Mouse (Mus musculus): ENCODE results near the gene Bckdk. TPM values are rescaled to one million over a fixed set of nuclear protein-coding genes. Genes with fewer than 3 reads are reported as not detected.

Gene Bckdk
- total and polyA plus RNA-seq, 3 experiments = 32.6 to 126 TPM; not detected in 1

DNA sequence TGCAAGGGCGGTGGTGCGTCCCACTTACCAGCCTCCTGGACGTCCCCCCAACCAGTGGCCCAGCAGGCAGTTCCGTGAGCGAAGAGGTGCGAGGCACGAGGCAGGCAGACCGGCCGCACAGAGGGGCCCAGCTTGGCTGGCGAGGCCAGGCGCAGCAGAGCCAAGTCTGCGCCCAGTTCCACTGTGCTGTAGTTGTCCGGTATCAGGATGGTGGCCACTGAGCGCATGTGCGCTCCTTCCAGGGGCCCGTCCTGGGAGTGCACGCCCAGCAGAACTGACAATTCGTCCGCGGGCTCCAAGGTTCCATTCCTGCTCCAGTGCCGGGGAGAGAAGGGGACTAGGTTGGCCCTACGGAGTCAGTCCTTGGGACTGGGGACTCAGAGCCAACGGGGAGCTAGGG is 40.7 kb downstream of the Bckdk start (continued):
- TF ChIP-seq RCOR1 (IDR thresholded peaks at IDR 0.05; ENCODE audit: low read depth, low read length) = no peak
- TF ChIP-seq SIN3A (IDR thresholded peaks at IDR 0.05; ENCODE audit: low read length) = no peak

GRCm38 (mm10) chr7:127946470-127947023 is 42.7 kb downstream of the Bckdk start, which contains the start of gene Prss36:
Prss36 (minus strand) TSS chr7:127946725.
- TF ChIP-seq MEF2A (IDR thresholded peaks at IDR 0.05; ENCODE audit: extremely low read depth, insufficient replicate concordance, low read depth, low read length, poor library complexity, severe bottlenecking) (no peak), MXI1 (IDR thresholded peaks at IDR 0.05; ENCODE audit: low read depth, low read length) (no peak), BHLHE40 (IDR thresholded peaks at IDR 0.05; ENCODE audit: borderline replicate concordance, low read depth, low read length) (no peak), JUND (IDR thresholded peaks at IDR 0.05; ENCODE audit: low read depth, low read length) (no peak), TBP (IDR thresholded peaks at IDR 0.05; ENCODE audit: low read depth, low read length) (no peak), HCFC1 (IDR thresholded peaks at IDR 0.05; ENCODE audit: low read depth, low read length) (no peak), E2F4 (IDR thresholded peaks at IDR 0.05; ENCODE audit: borderline replicate concordance, low read depth, low read length) (no peak), SIN3A (IDR thresholded peaks at IDR 0.05; ENCODE audit: low read length) (no peak), POLR2A (IDR thresholded peaks at IDR 0.05; ENCODE audit: control insufficient read depth in 1 of 2, insufficient read depth in 1 of 2, low read depth in 1 of 2, low read length in 2 of 2, poor library complexity in 1 of 2) (no peak), KAT2A (conservative IDR thresholded peaks at IDR 0.05; ENCODE audit: low read depth, low read length) (no peak), POLR2AphosphoS2 (IDR thresholded peaks at IDR 0.05; ENCODE audit: low read length) (no peak), RAD21 (IDR thresholded peaks at IDR 0.05; ENCODE audit: low read depth, low read length) (no peak)
- Histone ChIP-seq H3K4me3 (ENCODE audit: control insufficient read depth in 1 of 2, insufficient read depth in 1 of 2, low read depth in 2 of 2, low read length in 2 of 2) (no peak within 1 kb of the TSS), H3K9ac (ENCODE audit: control insufficient read depth, low read depth, low read length, poor library complexity, severe bottlenecking) (no peak within 1 kb of the TSS), H3K36me3 (ENCODE audit: control insufficient read depth in 1 of 2, insufficient read depth in 2 of 2, low read length in 2 of 2) (no peaks in the 10 kb centered on the region), H3K4me1 (ENCODE audit: control insufficient read depth in 1 of 2, insufficient read depth in 2 of 2, low read length in 2 of 2) (no peaks in the 10 kb centered on the region), H3K79me2 (ENCODE audit: control insufficient read depth, insufficient read depth, low read length, poor library complexity) (no peaks in the 10 kb centered on the region), H3K9me3 (replicated peaks; ENCODE audit: insufficient read depth, low read length) (no peaks in the 10 kb centered on the region), H3K27ac (ENCODE audit: control insufficient read depth, low read depth, low read length) (no peak within 1 kb of the TSS), H3K27me3 (ENCODE audit: control insufficient read depth in 1 of 2, insufficient read depth in 2 of 2, low read length in 2 of 2) (peaks cover 17 to 19% of the 10 kb centered on the region in 2 experiments)
- no peak for DNase-seq (ENCODE audit: low read depth, low spot score)

- Histone ChIP-seq H3K4me3 (ENCODE audit: control insufficient read depth in 1 of 2, insufficient read depth in 1 of 2, low read depth in 2 of 2, low read length in 2 of 2) (no peak overlapping the region), H3K27ac (ENCODE audit: control insufficient read depth, low read depth, low read length) (no peak overlapping the region), H3K36me3 (ENCODE audit: control insufficient read depth in 1 of 2, insufficient read depth in 2 of 2, low read length in 2 of 2) (no peaks in the 10 kb centered on the region), H3K9me3 (replicated peaks; ENCODE audit: insufficient read depth, low read length) (no peaks in the 10 kb centered on the region), H3K79me2 (ENCODE audit: control insufficient read depth, insufficient read depth, low read length, poor library complexity) (no peaks in the 10 kb centered on the region), H3K4me1 (ENCODE audit: control insufficient read depth in 1 of 2, insufficient read depth in 2 of 2, low read length in 2 of 2) (no peaks in the 10 kb centered on the region), H3K27me3 (ENCODE audit: control insufficient read depth in 1 of 2, insufficient read depth in 2 of 2, low read length in 2 of 2) (peaks cover 24 to 26% of the 10 kb centered on the region in 2 experiments), H3K9ac (ENCODE audit: control insufficient read depth, low read depth, low read length, poor library complexity, severe bottlenecking) (no peak overlapping the region)
- no peak for DNase-seq (ENCODE audit: low read depth, low spot score)
- TF ChIP-seq RCOR1 (IDR thresholded peaks at IDR 0.05; ENCODE audit: low read depth, low read length) (no peak), KAT2A (conservative IDR thresholded peaks at IDR 0.05; ENCODE audit: low read depth, low read length) (no peak), ZNF384 (IDR thresholded peaks at IDR 0.05; ENCODE audit: low read depth, low read length) (no peak), GATA1 (IDR thresholded peaks at IDR 0.05; ENCODE audit: low read depth, low read length) (no peak), MEF2A (IDR thresholded peaks at IDR 0.05; ENCODE audit: extremely low read depth, insufficient replicate concordance, low read depth, low read length, poor library complexity, severe bottlenecking) (no peak), BHLHE40 (IDR thresholded peaks at IDR 0.05; ENCODE audit: borderline replicate concordance, low read depth, low read length) (no peak), HCFC1 (IDR thresholded peaks at IDR 0.05; ENCODE audit: low read depth, low read length) (no peak), ZMIZ1 (IDR thresholded peaks at IDR 0.05; ENCODE audit: low read depth, low read length) (no peak), USF2 (IDR thresholded peaks at IDR 0.05; ENCODE audit: borderline replicate concordance in 1 of 2, insufficient read depth in 1 of 2, low read depth in 1 of 2, low read length in 2 of 2) (no peak), CHD2 (IDR thresholded peaks at IDR 0.05; ENCODE audit: low read length) (no peak), POLR2AphosphoS5 (IDR thresholded peaks at IDR 0.05; ENCODE audit: borderline replicate concordance, low read depth, low read length) (no peak), EP300 (IDR thresholded peaks at IDR 0.05; ENCODE audit: low read depth in 1 of 2, low read length in 2 of 2) (no peak), CHD1 (IDR thresholded peaks at IDR 0.05; ENCODE audit: low read depth, low read length) (no peak), MYC (IDR thresholded peaks at IDR 0.05; ENCODE audit: low read depth, low read length) (no peak), NRF1 (IDR thresholded peaks at IDR 0.05; ENCODE audit: insufficient read depth, low read depth, low read length, poor library complexity, severe bottlenecking) (no peak), USF1 (IDR thresholded peaks at IDR 0.05; ENCODE audit: low read depth, low read length) (no peak), MXI1 (IDR thresholded peaks at IDR 0.05; ENCODE audit: low read depth, low read length) (no peak), SIN3A (IDR thresholded peaks at IDR 0.05; ENCODE audit: low read length) (no peak), TBP (IDR thresholded peaks at IDR 0.05; ENCODE audit: low read depth, low read length) (no peak)
These were observed 49.1 kb downstream of the Bckdk start for GRCm38 (mm10) chr7:127952864-127953581.
